In genomic region chr14:74641668-74642230, GRCm38 (mm10) we compare ENCODE assay signal across 8 mouse cellular contexts. TPM values are rescaled to one million over a fixed set of nuclear protein-coding genes. Genes with fewer than 3 reads are reported as not detected.
DNase-seq lines count a peak whose midpoint lies in the region; ATAC-seq and TF ChIP-seq lines count a peak whose summit lies in the region.

No protein-coding gene starts in this region.

- TF ChIP-seq EP300 in lung, postnatal 0 days (IDR thresholded peaks at IDR 0.05), result no peak

- peak; percentile 22 for DNase-seq in lung, postnatal 0 days (ENCODE audit: low spot score)
- DNase-seq in lung, adult 18-20 months, result no peak
- DNase-seq in embryonic facial prominence, embryonic 14.5 days (ENCODE audit: low spot score), result no peak
- no peak for DNase-seq in left cerebral cortex, adult 11 months (ENCODE audit: low spot score)
- DNase-seq in spleen, postnatal 4 days (ENCODE audit: low spot score in 2 of 2), result no peak
- DNase-seq in urinary bladder, postnatal 25 days (ENCODE audit: low spot score), result no peak

- H3K36me3 ChIP-seq in lung, postnatal 0 days (ENCODE audit: insufficient read depth, low read length), result no peaks in the 10 kb centered on the region
- H3K36me3 ChIP-seq in embryonic facial prominence, embryonic 14.5 days (ENCODE audit: control insufficient read depth, insufficient read depth, low read length), result no peaks in the 10 kb centered on the region
- H3K36me3 ChIP-seq in intestine, embryonic 15.5 days, result no peaks in the 10 kb centered on the region
- no peaks in the 10 kb centered on the region for H3K36me3 ChIP-seq in neural tube, embryonic 12.5 days

- H3K9me3 ChIP-seq in lung, postnatal 0 days (ENCODE audit: low read length), result no peaks in the 10 kb centered on the region
- H3K9me3 ChIP-seq in embryonic facial prominence, embryonic 14.5 days (ENCODE audit: control insufficient read depth, low read length), result no peaks in the 10 kb centered on the region
- no peaks in the 10 kb centered on the region for H3K9me3 ChIP-seq in intestine, embryonic 15.5 days
- H3K9me3 ChIP-seq in neural tube, embryonic 12.5 days, result no peaks in the 10 kb centered on the region

- peak overlapping the region; percentile 41 for H3K4me3 ChIP-seq in lung, postnatal 0 days (ENCODE audit: low read depth, low read length)
- peak overlapping the region; percentile 43 for H3K4me3 ChIP-seq in embryonic facial prominence, embryonic 14.5 days (ENCODE audit: low read depth, low read length)
- peak overlapping the region; percentile 35 for H3K4me3 ChIP-seq in intestine, embryonic 15.5 days (replicated peaks)
- peak overlapping the region; percentile 34 for H3K4me3 ChIP-seq in neural tube, embryonic 12.5 days

- no peak for TF ChIP-seq CTCF in lung, postnatal 0 days (IDR thresholded peaks at IDR 0.05)

- no peak overlapping the region for H3K9ac ChIP-seq in lung, postnatal 0 days (replicated peaks; ENCODE audit: low read depth)
- peak overlapping the region; percentile 60 for H3K9ac ChIP-seq in embryonic facial prominence, embryonic 14.5 days (ENCODE audit: low read depth, low read length)
- 0 out of 2 replicates have a peak overlapping the region, but pooled peaks have one; percentile 28 for H3K9ac ChIP-seq in intestine, embryonic 15.5 days
- H3K9ac ChIP-seq in neural tube, embryonic 12.5 days, result 0 out of 2 replicates have a peak overlapping the region, but pooled peaks have one; percentile 33

- H3K4me2 ChIP-seq in lung, postnatal 0 days (replicated peaks; ENCODE audit: low read depth, low read length), result peak overlapping the region; percentile 60
- H3K4me2 ChIP-seq in embryonic facial prominence, embryonic 14.5 days (ENCODE audit: low read depth, low read length), result peak overlapping the region; percentile 74
- peak overlapping the region; percentile 61 for H3K4me2 ChIP-seq in intestine, embryonic 15.5 days (replicated peaks)
- H3K4me2 ChIP-seq in neural tube, embryonic 12.5 days (replicated peaks), result peak overlapping the region; percentile 60

- H3K27ac ChIP-seq in lung, postnatal 0 days (ENCODE audit: low read length), result no peak overlapping the region
- no peak overlapping the region for H3K27ac ChIP-seq in embryonic facial prominence, embryonic 14.5 days (replicated peaks; ENCODE audit: low read depth, low read length)
- no peak overlapping the region for H3K27ac ChIP-seq in intestine, embryonic 15.5 days
- no peak overlapping the region for H3K27ac ChIP-seq in neural tube, embryonic 12.5 days

- peaks cover 5% of the 10 kb centered on the region for H3K4me1 ChIP-seq in lung, postnatal 0 days (ENCODE audit: insufficient read depth, low read depth, low read length)
- 0 out of 2 replicates have a peak, but pooled peaks cover 4% of the 10 kb centered on the region for H3K4me1 ChIP-seq in embryonic facial prominence, embryonic 14.5 days (ENCODE audit: control insufficient read depth, insufficient read depth, low read length)
- H3K4me1 ChIP-seq in intestine, embryonic 15.5 days (replicated peaks), result 0 out of 2 replicates have a peak, but pooled peaks cover 7% of the 10 kb centered on the region
- peaks cover 4% of the 10 kb centered on the region; the same call in 1 of the 2 replicates for H3K4me1 ChIP-seq in neural tube, embryonic 12.5 days

- ATAC-seq in lung, postnatal 0 days, result no peak
- no peak for ATAC-seq in embryonic facial prominence, embryonic 14.5 days (ENCODE audit: low read depth)
- ATAC-seq in intestine, embryonic 15.5 days, result 0 out of 2 replicates have a peak, but pooled peaks have one; percentile 19
- ATAC-seq in neural tube, embryonic 12.5 days (ENCODE audit: low FRiP score, low read depth), result no peak

- 20% methylated on average over 17 of the region's 17 CpGs for WGBS in lung, postnatal 0 days
- 18% methylated on average over 17 of the region's 17 CpGs for WGBS in embryonic facial prominence, embryonic 14.5 days
- 24% methylated on average over 17 of the region's 17 CpGs for WGBS in intestine, embryonic 15.5 days
- WGBS in neural tube, embryonic 12.5 days, result 17% methylated on average over 17 of the region's 17 CpGs

- H3K27me3 ChIP-seq in lung, postnatal 0 days (replicated peaks; ENCODE audit: insufficient read depth, low read length), result 0 out of 2 replicates have a peak, but pooled peaks cover 4% of the 10 kb centered on the region
- H3K27me3 ChIP-seq in embryonic facial prominence, embryonic 14.5 days (replicated peaks; ENCODE audit: control insufficient read depth, insufficient read depth, low read length), result 0 out of 2 replicates have a peak, but pooled peaks cover 12% of the 10 kb centered on the region
- peaks cover 9% of the 10 kb centered on the region; the same call in 1 of the 2 replicates for H3K27me3 ChIP-seq in intestine, embryonic 15.5 days (replicated peaks)
- H3K27me3 ChIP-seq in neural tube, embryonic 12.5 days (replicated peaks), result peaks cover 5% of the 10 kb centered on the region; the same call in 1 of the 2 replicates

RNA-seq across cellular contexts. Expression of gene Htr2a, which starts 1.1 kb away (rescaled TPM):
- 0.30 and 0.68 TPM in 2 replicates for polyA plus RNA-seq in lung, postnatal 0 days (2015; fragmentation: Nextera tagmentation; extraction: Ambion mirVana)
- polyA plus RNA-seq in embryonic facial prominence, embryonic 14.5 days (2014; fragmentation: Nextera tagmentation; extraction: Ambion mirVana), result 1.0 and 1.1 TPM in 2 replicates
- polyA plus RNA-seq in intestine, embryonic 15.5 days (2015; fragmentation: Nextera tagmentation; extraction: Ambion mirVana), result 0.21 and 0.23 TPM in 2 replicates
- 0.51 and 0.87 TPM in 2 replicates for polyA plus RNA-seq in neural tube, embryonic 12.5 days (2016; fragmentation: Nextera tagmentation; extraction: Ambion mirVana)
